Mouse (Mus musculus) olfactory bulb, adult 2 months (tissue): ENCODE data around the gene Omt2a.

ENCODE experiments used
- CTCF ChIP-seq: fragments of 200-500 bp; IDR thresholded peaks from 2 replicates; pipeline ENCODE4 v1.5.1; 2012; ENCODE audit warnings: low read depth, mild to moderate bottlenecking, low read length, moderate library complexity; ENCODE audit not compliant: insufficient read depth
- POLR2A ChIP-seq: fragments of 200-500 bp; IDR thresholded peaks from 2 replicates; pipeline ENCODE4 v1.6.1; 2012; ENCODE audit warnings: mild to moderate bottlenecking, low read depth, low read length, moderate library complexity; ENCODE audit not compliant: insufficient read depth

DNA sequence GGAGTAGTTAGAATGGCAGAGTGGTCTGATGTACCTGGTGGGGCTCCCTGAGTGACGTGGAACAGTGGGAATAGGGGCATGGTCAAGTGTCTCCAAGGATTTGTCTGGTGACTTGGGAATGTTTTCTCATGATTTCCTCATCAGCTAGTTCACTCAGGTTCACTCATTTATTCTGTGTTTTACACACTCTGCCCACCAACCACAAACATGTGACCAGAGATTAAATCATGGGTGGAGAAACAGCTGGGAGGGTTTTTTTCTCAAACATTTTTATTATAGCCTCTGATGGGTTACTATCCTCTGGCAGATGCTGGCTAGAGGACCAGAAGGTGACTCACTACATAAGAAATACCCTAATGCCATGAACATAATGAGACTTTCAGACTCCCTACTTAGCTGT, 16.4 kb downstream of the Omt2a start:
- no peak for TF ChIP-seq CTCF
- TF ChIP-seq POLR2A: no peak
